In genomic region chr19:29092194-29092593, GRCm38 (mm10) we compare ENCODE assay signal across 21 mouse cellular contexts. TPM values are rescaled to one million over a fixed set of nuclear protein-coding genes. Genes with fewer than 3 reads are reported as not detected.
DNase-seq lines count a peak whose midpoint lies in the region; ATAC-seq lines count a peak whose summit lies in the region.
"Had no signal": no experiment of that assay in that cellular context is flagged by ENCODE, and none has a peak within 500 bp of the region (broad histone marks: within the 10 kb centered on the region; RNA-seq: fewer than 3 reads in every experiment).

No protein-coding gene starts in this region.

- H3K27ac ChIP-seq in kidney, embryonic 16.5 days (ENCODE audit: low read length), result no peak overlapping the region

- H3K4me2 ChIP-seq in kidney, embryonic 16.5 days (replicated peaks; ENCODE audit: low read depth, low read length), result no peak overlapping the region

- H3K36me3 ChIP-seq in kidney, embryonic 16.5 days (ENCODE audit: insufficient read depth, low read length), result no peaks in the 10 kb centered on the region
- H3K36me3 ChIP-seq: G1E had no signal

- peak; percentile 61 for DNase-seq in heart, adult 11 months
- no peak for DNase-seq in heart, postnatal 14 days
- no peak for DNase-seq in left cerebral cortex, postnatal 10 days (ENCODE audit: extremely low spot score in 1 of 2, low spot score in 2 of 2)
- DNase-seq: adrenal gland, adult 2 months; adrenal gland, adult 8-10 months; adrenal gland, postnatal 10 days; adrenal gland, postnatal 14 days; adrenal gland, postnatal 25 days; adrenal gland, postnatal 36 days; B cell, adult 2 months; cerebellum, adult 11 months; cerebellum, adult 11-12 months; cerebellum, adult 18-20 months had no signal

- ATAC-seq in erythroblast, adult 5-6 weeks (replicated peaks; ENCODE audit: low FRiP score, poor library complexity, severe bottlenecking), result peak; percentile 67; the same call in 1 of the 2 replicates
- ATAC-seq in erythroid progenitor cell, adult 5-6 weeks (replicated peaks; ENCODE audit: low FRiP score, poor library complexity, severe bottlenecking), result peak; percentile 79
- ATAC-seq in kidney, embryonic 16.5 days (ENCODE audit: low FRiP score, low TSS enrichment), result no peak
- ATAC-seq: activated CD4-positive, CD25-positive, alpha-beta regulatory T cell, adult 4 months; CD4-positive, CD25-positive, alpha-beta regulatory T cell, adult 4 months; Patski had no signal

- no peak overlapping the region for H3K4me3 ChIP-seq in kidney, embryonic 16.5 days (ENCODE audit: low read length)

- H3K27me3 ChIP-seq in kidney, embryonic 16.5 days (ENCODE audit: insufficient read depth, low read length), result no peaks in the 10 kb centered on the region
- H3K27me3 ChIP-seq: CH12.LX, Patski had no signal

- no peaks in the 10 kb centered on the region for H3K4me1 ChIP-seq in kidney, embryonic 16.5 days (ENCODE audit: insufficient read depth, low read length)

- no peak overlapping the region for H3K9ac ChIP-seq in kidney, embryonic 16.5 days (replicated peaks; ENCODE audit: low read length)

- intact Hi-C loops in heart, postnatal 14 days (cut with DNase I), result no loop called here
- intact Hi-C loops in left cerebral cortex, postnatal 10 days (cut with DNase I), result no loop called here

- H3K9me3 ChIP-seq in kidney, embryonic 16.5 days (ENCODE audit: low read length), result no peaks in the 10 kb centered on the region
- H3K9me3 ChIP-seq: G1E had no signal

RNA-seq across cellular contexts. Expression of gene Rcl1, which starts 9.0 kb away (rescaled TPM):
- total RNA-seq in heart, postnatal 14 days (2021), result 1 to 10 TPM; 5.6 to 6.8 TPM
- total RNA-seq in erythroblast, adult 5-6 weeks (2015; ENCODE audit: low replicate concordance), result 22.9 and 35.7 TPM in 2 replicates
- total RNA-seq in erythroblast, adult 5-6 weeks (2017; ENCODE audit: low replicate concordance), result 47.8 and 63.0 TPM in 2 replicates
- total RNA-seq in erythroid progenitor cell, adult 5-6 weeks (2015; ENCODE audit: low replicate concordance), result 7.6 and 13.8 TPM in 2 replicates
- 15.1 and 17.5 TPM in 2 replicates for total RNA-seq in erythroid progenitor cell, adult 5-6 weeks (2017; ENCODE audit: low replicate concordance)
- 10 to 100 TPM; 19.6 to 19.8 TPM for total RNA-seq in left cerebral cortex, postnatal 10 days (2021)
- polyA plus RNA-seq in kidney, embryonic 16.5 days (2015; fragmentation: Nextera tagmentation; extraction: Ambion mirVana), result 65.4 and 66.0 TPM in 2 replicates

RNA-seq across cellular contexts. Expression of gene Ak3, which starts 44.4 kb away (rescaled TPM):
- total RNA-seq in heart, postnatal 14 days (2021), result 10 to 100 TPM; 86.6 to 88.6 TPM
- total RNA-seq in erythroblast, adult 5-6 weeks (2015; ENCODE audit: low replicate concordance), result 10.4 and 19.4 TPM in 2 replicates
- 6.7 and 9.2 TPM in 2 replicates for total RNA-seq in erythroblast, adult 5-6 weeks (2017; ENCODE audit: low replicate concordance)
- 13.0 and 19.5 TPM in 2 replicates for total RNA-seq in erythroid progenitor cell, adult 5-6 weeks (2015; ENCODE audit: low replicate concordance)
- total RNA-seq in erythroid progenitor cell, adult 5-6 weeks (2017; ENCODE audit: low replicate concordance), result 10.4 and 10.8 TPM in 2 replicates
- 10 to 100 TPM; 43.5 to 46.5 TPM for total RNA-seq in left cerebral cortex, postnatal 10 days (2021)
- polyA plus RNA-seq in kidney, embryonic 16.5 days (2015; fragmentation: Nextera tagmentation; extraction: Ambion mirVana), result 105 and 106 TPM in 2 replicates
